Mouse (Mus musculus) hematopoietic stem cell, adult 5-6 weeks (primary cell): ENCODE data around the gene Gm4884. TPM values are rescaled to one million over a fixed set of nuclear protein-coding genes. Genes with fewer than 3 reads are reported as not detected.
"Not testable (repeated sequence)": the region's sequence is repeated elsewhere in the genome, so short reads cannot be mapped to it uniquely, and the experiment has no call there.

Experiments
- ATAC-seq, 2 experiments: fragments of 125-278 bp in 1 of 2; replicated peaks in 1 of 2; 2 replicates each; pipeline ENCODE4 v1.8.0; 2016 to 2017; ENCODE audit warnings: inconsistent platforms in 2 of 2, mild to moderate bottlenecking in 2 of 2, moderate number of reproducible peaks in 2 of 2, low read depth in 1 of 2, moderate TSS enrichment in 1 of 2; ENCODE audit not compliant: low FRiP score in 2 of 2, poor library complexity in 2 of 2, severe bottlenecking in 2 of 2, insufficient read depth in 1 of 2, low TSS enrichment in 1 of 2
- total RNA-seq: library from RNA; stranded (forward); fragments of 172-1452, 232-1000 nt; gene quantifications from 2 replicates; pipeline ENCODE4 v1.2.3, GENCODE M21; 2017

The Gm4884 gene
- total RNA-seq: not detected in 2 replicates

DNA sequence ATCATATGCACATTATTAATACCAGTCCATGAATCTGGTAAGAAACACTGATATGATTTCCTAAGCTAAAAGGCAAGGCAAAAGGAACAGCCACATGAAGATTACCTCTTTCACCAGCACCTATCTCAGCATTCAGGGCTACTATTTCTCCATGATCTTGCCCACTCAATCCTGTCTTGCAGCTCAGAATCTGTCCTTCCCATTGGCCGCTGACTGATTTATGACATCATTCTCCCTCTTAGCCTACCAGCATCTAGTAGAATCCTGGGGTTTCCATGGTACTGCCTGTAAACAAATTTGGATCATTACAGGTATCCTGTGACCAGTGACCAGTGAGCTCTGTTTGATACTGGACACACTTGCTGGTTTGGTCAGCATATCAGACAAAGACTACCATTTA lies at the start of gene Gm4884:
Gm4884 (plus strand) TSS at position 301 of the 400 bp plus-strand sequence.
- ATAC-seq: not testable (repeated sequence)

DNA sequence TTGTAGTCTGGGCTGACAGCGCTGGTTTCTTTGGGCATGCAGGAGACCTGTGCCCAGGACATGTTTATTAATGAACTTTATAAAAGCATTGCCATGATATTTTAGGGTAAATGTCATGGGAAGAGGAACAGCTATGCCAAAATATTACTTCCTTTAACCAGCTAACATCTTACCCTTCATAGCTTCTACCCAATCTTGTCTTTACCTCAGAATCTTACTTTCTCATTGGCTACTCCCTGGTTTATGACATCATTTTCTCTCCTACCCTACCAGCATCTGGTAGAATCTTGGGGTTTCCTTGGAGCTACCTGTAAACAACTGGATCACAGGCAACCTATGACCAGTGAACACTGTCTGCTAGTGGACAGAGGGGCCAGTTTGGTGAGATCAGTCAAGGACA lies 45.3 kb upstream of the Gm4884 start, which contains the start of gene 4930433I11Rik:
4930433I11Rik (plus strand) TSS at position 301 of the 400 bp plus-strand sequence.
- no peak for ATAC-seq

DNA sequence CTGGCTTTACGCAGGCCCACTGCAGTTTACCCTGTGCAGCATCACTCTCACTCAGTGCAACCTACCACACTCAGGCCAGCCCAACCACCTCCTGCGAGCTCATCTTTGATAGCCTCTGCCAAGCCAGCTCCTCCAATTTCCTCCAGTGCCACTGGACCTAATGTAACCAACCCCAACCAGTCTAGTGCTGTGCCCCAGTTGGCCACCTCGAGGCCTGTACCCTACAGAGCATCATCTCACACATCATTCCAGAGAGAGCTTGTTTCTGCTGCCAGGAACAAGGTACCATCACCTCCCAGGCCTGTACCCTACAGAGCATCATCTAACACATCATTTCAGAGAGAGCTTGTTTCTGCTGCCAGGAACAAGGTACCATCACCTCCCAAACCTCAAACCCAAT lies 11.5 kb downstream of the Gm4884 start:
- not testable (repeated sequence) for ATAC-seq

Other genes starting within 250 kb of the Gm4884 start
- gene Vstm2b, start 134.4 kb upstream of the Gm4884 start, total RNA-seq: not detected in 2 replicates
- gene 4930433I11Rik, start 45.2 kb upstream of the Gm4884 start, total RNA-seq: not detected in 2 replicates
- not detected in 2 replicates for gene Gm5592, start 121.1 kb downstream of the Gm4884 start, total RNA-seq